11 mouse cellular contexts compared by ENCODE assay signal in genomic region chr8:126072678-126073077, GRCm38 (mm10).
DNase-seq lines count a peak whose midpoint lies in the region; ATAC-seq lines count a peak whose summit lies in the region.
"Had no signal": no experiment of that assay in that cellular context is flagged by ENCODE, and none has a peak within 500 bp of the region (broad histone marks: within the 10 kb centered on the region; RNA-seq: fewer than 3 reads in every experiment).

No protein-coding gene starts in this region.

- H3K9me3 ChIP-seq in limb, embryonic 11.5 days (ENCODE audit: control insufficient read depth, low read length) = no peaks in the 10 kb centered on the region

- no peak overlapping the region for H3K4me2 ChIP-seq in limb, embryonic 11.5 days (ENCODE audit: low read depth, severe bottlenecking)

- 66% methylated on average over 5 of the region's 5 CpGs for WGBS in limb, embryonic 11.5 days

- 0 out of 2 replicates have a peak overlapping the region, but pooled peaks have one; percentile 58 for H3K27ac ChIP-seq in limb, embryonic 11.5 days (replicated peaks; ENCODE audit: low read depth, low read length)

- peak; percentile 6 for DNase-seq in embryo, embryonic 10.5 days (ENCODE audit: low spot score)
- DNase-seq in embryo, embryonic 10 days (ENCODE audit: low spot score) = no peak
- peak; percentile 31 for DNase-seq in retina, postnatal 1 day
- DNase-seq in retina, embryonic 14.5 days (ENCODE audit: low spot score) = no peak
- DNase-seq in limb, embryonic 11.5 days (ENCODE audit: low spot score) = no peak
- no peak for DNase-seq in B cell, adult 2 months
- no peak for DNase-seq in adrenal gland, postnatal 10 days
- DNase-seq in spleen, postnatal 14 days (ENCODE audit: low spot score in 2 of 2) = no peak
- DNase-seq: kidney, postnatal 4 days; lung, postnatal 4 days had no signal

- ATAC-seq in limb, embryonic 11.5 days (ENCODE audit: insufficient number of reproducible peaks, low FRiP score, low TSS enrichment, low read depth) = no peak
- ATAC-seq: inflammation-experienced regulatory T-cells, adult 6 months had no signal

- H3K4me1 ChIP-seq in limb, embryonic 11.5 days (ENCODE audit: control insufficient read depth, insufficient read depth, low read length) = no peaks in the 10 kb centered on the region

- H3K27me3 ChIP-seq in limb, embryonic 11.5 days (ENCODE audit: control insufficient read depth, insufficient read depth, low read length) = no peaks in the 10 kb centered on the region

- no peaks in the 10 kb centered on the region for H3K36me3 ChIP-seq in limb, embryonic 11.5 days (ENCODE audit: control insufficient read depth, insufficient read depth, low read length)

- no peak overlapping the region for H3K4me3 ChIP-seq in limb, embryonic 11.5 days (ENCODE audit: low read depth, low read length)

- no peak overlapping the region for H3K9ac ChIP-seq in limb, embryonic 11.5 days (ENCODE audit: low read length)

Comparison
In these comparisons a context has a peak if more than half of its experiments do, and no peak if none do; other contexts are left out.
1. DNase-seq: peak in embryo, embryonic 10.5 days (single experiment) and retina, postnatal 1 day (single experiment); none in embryo, embryonic 10 days (single experiment), retina, embryonic 14.5 days (single experiment), limb, embryonic 11.5 days (single experiment), B cell, adult 2 months (0 of 2), adrenal gland, postnatal 10 days (single experiment) and spleen, postnatal 14 days (0 of 2).